Mouse (Mus musculus): Measurements from ENCODE around the gene Prima1. TPM values are rescaled to one million over a fixed set of nuclear protein-coding genes. Genes with fewer than 3 reads are reported as not detected.

Gene Prima1
- polyA plus RNA-seq, 1 experiment: not detected

GRCm38 (mm10) chr12:103155406-103155805, 86.5 kb downstream of the Prima1 start:
- Histone ChIP-seq H3K4me1 (replicated peaks; ENCODE audit: control insufficient read depth, insufficient read depth, low read length) (no peaks in the 10 kb centered on the region), H3K27me3 (ENCODE audit: control insufficient read depth, insufficient read depth, low read length) (no peaks in the 10 kb centered on the region), H3K4me3 (ENCODE audit: control insufficient read depth, insufficient read depth, low read length) (no peak overlapping the region), H3K27ac (ENCODE audit: control insufficient read depth, insufficient read depth, low read length) (no peak overlapping the region), H3K36me3 (ENCODE audit: control insufficient read depth, insufficient read depth, low read length) (no peaks in the 10 kb centered on the region)
- TF ChIP-seq CTCF (IDR thresholded peaks at IDR 0.05; ENCODE audit: borderline replicate concordance, control insufficient read depth, extremely low read depth, insufficient read depth, low read length, poor library complexity) (no peak), POLR2A (IDR thresholded peaks at IDR 0.05; ENCODE audit: control insufficient read depth, extremely low read depth, insufficient read depth, low read length, poor library complexity) (no peak)
- WGBS: 74% methylated on average over 3 of the region's 3 CpGs
- DNase-seq: no peak

GRCm38 (mm10) chr12:103154927-103155326, 87.0 kb downstream of the Prima1 start:
- Histone ChIP-seq H3K36me3 (ENCODE audit: control insufficient read depth, insufficient read depth, low read length) (no peaks in the 10 kb centered on the region), H3K27ac (ENCODE audit: control insufficient read depth, insufficient read depth, low read length) (no peak overlapping the region), H3K27me3 (ENCODE audit: control insufficient read depth, insufficient read depth, low read length) (no peaks in the 10 kb centered on the region), H3K4me3 (ENCODE audit: control insufficient read depth, insufficient read depth, low read length) (no peak overlapping the region), H3K4me1 (replicated peaks; ENCODE audit: control insufficient read depth, insufficient read depth, low read length) (no peaks in the 10 kb centered on the region)
- WGBS: 72% methylated on average over 2 of the region's 2 CpGs
- TF ChIP-seq POLR2A (IDR thresholded peaks at IDR 0.05; ENCODE audit: control insufficient read depth, extremely low read depth, insufficient read depth, low read length, poor library complexity) (no peak), CTCF (IDR thresholded peaks at IDR 0.05; ENCODE audit: borderline replicate concordance, control insufficient read depth, extremely low read depth, insufficient read depth, low read length, poor library complexity) (no peak)
- no peak for DNase-seq

GRCm38 (mm10) chr12:103150247-103150646, 91.7 kb downstream of the Prima1 start:
- no peaks in the 10 kb centered on the region for H3K36me3 ChIP-seq (ENCODE audit: control insufficient read depth, insufficient read depth, low read length)
- 71% methylated on average over 2 of the region's 2 CpGs for WGBS

More at GRCm38 (mm10) chr12:103150247-103150646, 91.7 kb downstream of the Prima1 start:
- H3K4me1 ChIP-seq (replicated peaks; ENCODE audit: control insufficient read depth, insufficient read depth, low read length): no peaks in the 10 kb centered on the region
- TF ChIP-seq POLR2A (IDR thresholded peaks at IDR 0.05; ENCODE audit: control insufficient read depth, extremely low read depth, insufficient read depth, low read length, poor library complexity): no peak
- TF ChIP-seq CTCF (IDR thresholded peaks at IDR 0.05; ENCODE audit: borderline replicate concordance, control insufficient read depth, extremely low read depth, insufficient read depth, low read length, poor library complexity): no peak
- H3K4me3 ChIP-seq (ENCODE audit: control insufficient read depth, insufficient read depth, low read length): no peak overlapping the region
- no peak overlapping the region for H3K27ac ChIP-seq (ENCODE audit: control insufficient read depth, insufficient read depth, low read length)
- H3K27me3 ChIP-seq (ENCODE audit: control insufficient read depth, insufficient read depth, low read length): no peaks in the 10 kb centered on the region
- no peak for DNase-seq

Other genes starting within 250 kb of the Prima1 start
- gene Fam181a, start 68.8 kb upstream of the Prima1 start, polyA plus RNA-seq (2012; rRNA removed): not detected in 2 replicates
- 31.8 and 64.7 TPM in 2 replicates for gene Asb2, start 113.9 kb upstream of the Prima1 start, polyA plus RNA-seq (2012; rRNA removed)
- gene Otub2, start 146.5 kb upstream of the Prima1 start, polyA plus RNA-seq (2012; rRNA removed): 1.4 and 2.0 TPM in 2 replicates
- 1.7 and 2.1 TPM in 2 replicates for gene 9330161L09Rik, start 165.7 kb upstream of the Prima1 start, polyA plus RNA-seq (2012; rRNA removed)
- gene Ddx24, start 183.7 kb upstream of the Prima1 start, polyA plus RNA-seq (2012; rRNA removed): 50.8 and 54.8 TPM in 2 replicates
- 457 and 540 TPM in 2 replicates for gene Ifi27, start 192.1 kb upstream of the Prima1 start, polyA plus RNA-seq (2012; rRNA removed)
- gene Ifi27l2a, start 201.5 kb upstream of the Prima1 start, polyA plus RNA-seq (2012; rRNA removed): 1,465 and 2,132 TPM in 2 replicates
- gene Ifi27l2b, start 215.1 kb upstream of the Prima1 start, polyA plus RNA-seq (2012; rRNA removed): 0.62 and 1.1 TPM in 2 replicates